Mouse (Mus musculus): ENCODE results near the gene Wdpcp. TPM values are rescaled to one million over a fixed set of nuclear protein-coding genes. Genes with fewer than 3 reads are reported as not detected.

Gene Wdpcp
- 1.8 to 4.7 TPM (median 4.1 TPM) in 4 replicates for total RNA-seq (2023)

DNA sequence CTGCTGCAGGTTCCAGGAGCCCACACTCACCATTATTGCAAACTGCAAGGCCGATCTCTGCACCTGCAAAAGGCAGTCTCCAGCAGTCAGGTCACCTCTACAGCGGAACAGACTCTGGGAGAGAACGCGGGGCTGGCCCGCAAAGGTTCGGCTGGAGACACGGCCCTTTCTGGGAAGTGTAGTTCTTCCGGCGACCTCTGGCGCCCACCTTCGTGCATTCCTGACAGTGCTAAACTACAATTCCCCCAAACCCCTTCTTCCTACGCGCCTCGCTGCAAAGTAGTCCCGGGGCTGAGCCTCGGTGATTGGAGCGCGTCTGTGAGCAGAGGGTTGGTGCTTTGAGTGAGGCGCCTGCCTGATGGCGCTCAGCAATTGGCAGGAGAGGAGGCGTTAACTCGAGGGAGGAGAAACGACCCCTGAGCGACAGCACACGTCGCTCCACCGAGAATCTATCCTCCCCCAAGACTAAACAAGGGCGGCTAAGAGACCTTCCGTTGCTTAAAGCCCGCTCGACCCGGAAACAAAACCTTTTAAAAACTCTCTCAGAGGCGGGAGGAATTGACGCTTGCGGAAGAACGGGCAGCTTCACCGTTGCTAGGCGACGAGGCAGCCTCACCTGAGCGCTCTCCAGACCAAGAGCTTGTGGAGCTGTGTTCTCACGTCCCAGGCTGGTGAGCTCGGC lies at the start of gene Wdpcp, which contains the start of gene Mdh1:
Wdpcp (plus strand) TSS at position 536 of the 682 bp plus-strand sequence.
Mdh1 (minus strand) TSS at position 668 of the 682 bp plus-strand sequence.

Other genes starting within 250 kb of the Wdpcp start
- gene Ugp2, start 201.0 kb upstream of the Wdpcp start, total RNA-seq (2023) = 34.3 to 40.0 TPM (median 37.6 TPM) in 4 replicates
- 112 to 152 TPM (median 137 TPM) in 4 replicates for gene Mdh1, start 132 bp downstream of the Wdpcp start, total RNA-seq (2023)

Data from B cell, adult 62 days (primary cell).